Mouse (Mus musculus) C2C12 (cell line): Measurements from ENCODE around the gene Cdc7. TPM values are rescaled to one million over a fixed set of nuclear protein-coding genes. Genes with fewer than 3 reads are reported as not detected.

Experiments
- H3K27me3 ChIP-seq: one replicate; pipeline ENCODE4 v1.6.1; 2011; ENCODE audit not compliant: control insufficient read depth, insufficient read depth, insufficient read length
- H3K36me3 ChIP-seq: one replicate; pipeline ENCODE4 v1.6.1; 2011; ENCODE audit not compliant: control insufficient read depth, insufficient read depth
- H3K4me3 ChIP-seq: one replicate; pipeline ENCODE4 v1.5.1; 2011; ENCODE audit warnings: mild to moderate bottlenecking, control low read depth; ENCODE audit not compliant: poor library complexity, insufficient read depth, severe bottlenecking
- H3K79me2 ChIP-seq: one replicate; pipeline ENCODE4 v1.6.1; 2011; ENCODE audit not compliant: control insufficient read depth, insufficient read depth
- H3K79me3 ChIP-seq: one replicate; pipeline ENCODE4 v1.6.1; 2011; ENCODE audit warnings: low read depth, control low read depth
- H3ac ChIP-seq: one replicate; pipeline ENCODE3; 2011; ENCODE audit warnings: low read depth; ENCODE audit not compliant: control insufficient read depth, insufficient read length
- CEBPB ChIP-seq: IDR thresholded peaks from one replicate; pipeline ENCODE4 v1.6.1; 2011; ENCODE audit warnings: low read depth, mild to moderate bottlenecking, control low read depth, moderate library complexity
- CTCF ChIP-seq: IDR thresholded peaks from one replicate; pipeline ENCODE4 v1.5.1; 2011; ENCODE audit not compliant: control insufficient read depth, insufficient read depth, insufficient read length
- FOSL1 ChIP-seq: IDR thresholded peaks from one replicate; pipeline ENCODE4 v1.8.0; 2011; ENCODE audit warnings: mild to moderate bottlenecking, low read length; ENCODE audit not compliant: poor library complexity, insufficient read depth, severe bottlenecking
- MAX ChIP-seq: IDR thresholded peaks from one replicate; pipeline ENCODE4 v1.6.1; 2011; ENCODE audit warnings: mild to moderate bottlenecking, control low read depth
- MYOD1 ChIP-seq: IDR thresholded peaks from one replicate; pipeline ENCODE4 v1.6.1; 2011; ENCODE audit warnings: low read depth; ENCODE audit not compliant: control insufficient read depth, insufficient read length
- MYOG ChIP-seq: IDR thresholded peaks from one replicate; pipeline ENCODE4 v1.6.1; 2011; ENCODE audit not compliant: control insufficient read depth, insufficient read length; ENCODE audit errors: extremely low read depth
- USF1 ChIP-seq: IDR thresholded peaks from one replicate; pipeline ENCODE4 v1.6.1; 2011; ENCODE audit warnings: low read depth, mild to moderate bottlenecking, control low read depth, moderate library complexity
- polyA plus RNA-seq: library from polyadenylated mRNA; unstranded; fragments of >200 nt; fragmentation: generic; extraction: Trizol; gene quantifications from one replicate; pipeline ENCODE4 v1.2.1, GENCODE M21; 2012; ENCODE audit warnings: missing spikeins

Gene Cdc7
- polyA plus RNA-seq, 1 experiment: 5.5 TPM

DNA sequence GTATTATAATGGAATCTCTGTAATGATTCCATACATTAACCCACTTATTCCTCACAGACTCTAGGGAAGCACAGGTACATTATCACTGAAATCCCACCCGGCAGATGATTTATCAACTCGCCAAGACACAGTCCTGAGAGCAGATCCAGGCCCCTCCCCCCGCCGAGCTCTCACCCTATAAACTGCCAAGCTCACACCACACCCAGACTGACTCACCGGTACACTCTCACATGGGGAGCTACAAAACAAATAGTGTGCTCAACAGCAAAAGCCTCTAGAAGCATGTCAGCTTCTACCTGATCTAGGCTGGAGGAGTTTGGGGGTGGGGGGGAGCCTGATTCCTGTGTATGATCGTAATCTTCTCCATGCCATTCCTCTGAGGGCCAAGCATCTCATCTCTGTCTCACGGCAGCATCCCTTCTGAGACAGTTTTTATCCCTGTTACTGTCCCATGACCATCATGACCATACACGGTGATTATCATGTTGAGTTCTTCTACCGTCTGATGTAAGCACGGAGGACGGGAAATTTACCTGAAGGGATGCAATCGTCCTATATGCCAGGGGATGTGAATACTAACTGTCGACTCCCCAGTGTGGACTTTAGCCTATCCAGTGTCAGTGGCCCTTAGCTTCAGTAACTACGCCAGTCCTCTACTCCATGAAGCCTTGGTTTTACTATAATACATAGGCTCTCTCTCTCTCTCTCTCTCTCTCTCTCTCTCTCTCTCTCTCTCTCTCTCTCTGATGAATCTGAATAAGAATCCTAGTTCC is 57.4 kb downstream of the Cdc7 start:
- H3K4me3 ChIP-seq: no peak overlapping the region
- TF ChIP-seq CTCF: no peak
- no peak for TF ChIP-seq MYOG

DNA sequence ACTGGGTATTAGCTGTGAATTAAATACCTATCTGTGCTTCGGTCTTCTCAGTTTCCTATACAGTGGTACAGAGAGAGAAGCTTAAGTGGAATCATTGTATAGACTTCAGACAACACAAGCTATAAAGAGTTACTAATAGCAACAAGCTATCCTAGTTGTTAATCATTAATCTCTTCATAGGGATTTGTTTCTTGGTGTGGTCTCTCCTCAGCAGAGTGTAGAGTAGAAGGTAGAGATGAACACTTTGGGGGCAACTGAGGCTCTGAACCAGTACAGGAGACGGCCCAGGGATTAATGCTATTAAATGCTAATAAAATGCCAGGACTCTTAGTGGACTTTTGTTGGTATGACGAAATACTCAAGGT is 57.9 kb downstream of the Cdc7 start:
- H3K36me3 ChIP-seq: no peaks in the 10 kb centered on the region
- H3K79me2 ChIP-seq: no peaks in the 10 kb centered on the region
- no peak overlapping the region for H3K4me3 ChIP-seq
- no peak overlapping the region for H3ac ChIP-seq
- H3K27me3 ChIP-seq: no peaks in the 10 kb centered on the region
- H3K79me3 ChIP-seq: no peaks in the 10 kb centered on the region
- TF ChIP-seq FOSL1 (no peak), MYOG (no peak), CEBPB (no peak), MAX (no peak), USF1 (no peak), MYOD1 (no peak), CTCF (no peak)

More for the DNA sequence above, 57.4 kb downstream of the Cdc7 start:
- H3K27me3 ChIP-seq: no peaks in the 10 kb centered on the region
- H3K79me3 ChIP-seq: no peaks in the 10 kb centered on the region
- no peak overlapping the region for H3ac ChIP-seq
- H3K79me2 ChIP-seq: no peaks in the 10 kb centered on the region
- no peaks in the 10 kb centered on the region for H3K36me3 ChIP-seq

DNA sequence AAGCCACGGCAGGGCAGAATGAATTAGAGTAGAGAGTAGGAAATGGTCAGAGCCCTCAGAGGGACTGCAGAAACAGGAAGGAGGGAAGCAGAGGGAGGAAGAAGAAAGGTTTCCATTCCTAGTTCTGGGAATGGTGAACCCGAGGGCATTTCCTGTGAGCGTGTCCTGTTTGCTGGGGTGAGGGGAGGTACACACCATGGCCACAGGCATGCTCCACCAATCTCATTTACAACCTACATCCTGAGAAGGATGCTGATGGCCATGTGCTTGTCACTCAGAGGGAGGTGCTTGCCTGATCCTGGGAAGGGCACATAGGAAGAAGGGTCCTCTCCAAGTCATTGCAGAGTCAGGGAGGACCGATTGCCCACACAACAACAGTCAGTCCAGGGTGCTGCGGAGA is 59.8 kb downstream of the Cdc7 start:
- TF ChIP-seq CEBPB (no peak), USF1 (no peak), FOSL1 (no peak), MYOD1 (no peak), MYOG (no peak), MAX (no peak), CTCF (no peak)
- H3K79me2 ChIP-seq: no peaks in the 10 kb centered on the region
- H3ac ChIP-seq: no peak overlapping the region
- H3K79me3 ChIP-seq: no peaks in the 10 kb centered on the region
- no peaks in the 10 kb centered on the region for H3K36me3 ChIP-seq
- H3K4me3 ChIP-seq: no peak overlapping the region
- H3K27me3 ChIP-seq: no peaks in the 10 kb centered on the region

DNA sequence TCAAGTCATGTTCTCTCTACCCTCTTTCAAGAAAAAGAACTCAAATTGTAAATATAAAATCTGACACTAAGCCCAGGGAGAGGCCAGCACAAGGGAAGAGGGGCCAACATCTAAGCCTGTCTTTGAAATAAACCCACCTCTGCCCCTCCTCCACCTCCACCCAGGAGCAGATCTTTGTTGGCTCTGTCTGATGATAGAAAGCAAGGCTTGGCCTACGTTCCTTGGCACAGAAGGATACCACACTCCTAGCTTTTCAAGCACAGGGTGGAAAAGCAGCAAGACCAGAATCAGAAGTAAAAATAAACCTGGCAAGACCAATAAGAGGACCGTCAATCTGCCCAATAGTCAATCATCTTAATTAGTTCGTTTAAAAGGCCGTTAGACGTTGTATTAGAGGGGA is 61.2 kb downstream of the Cdc7 start:
- Histone ChIP-seq H3K27me3 (no peaks in the 10 kb centered on the region), H3K36me3 (no peaks in the 10 kb centered on the region), H3K79me3 (no peaks in the 10 kb centered on the region), H3ac (no peak overlapping the region), H3K79me2 (no peaks in the 10 kb centered on the region), H3K4me3 (no peak overlapping the region)
- no peak for TF ChIP-seq CEBPB
- TF ChIP-seq MAX: no peak
- no peak for TF ChIP-seq MYOD1
- no peak for TF ChIP-seq MYOG
- no peak for TF ChIP-seq USF1
- TF ChIP-seq FOSL1: no peak
- TF ChIP-seq CTCF: no peak

DNA sequence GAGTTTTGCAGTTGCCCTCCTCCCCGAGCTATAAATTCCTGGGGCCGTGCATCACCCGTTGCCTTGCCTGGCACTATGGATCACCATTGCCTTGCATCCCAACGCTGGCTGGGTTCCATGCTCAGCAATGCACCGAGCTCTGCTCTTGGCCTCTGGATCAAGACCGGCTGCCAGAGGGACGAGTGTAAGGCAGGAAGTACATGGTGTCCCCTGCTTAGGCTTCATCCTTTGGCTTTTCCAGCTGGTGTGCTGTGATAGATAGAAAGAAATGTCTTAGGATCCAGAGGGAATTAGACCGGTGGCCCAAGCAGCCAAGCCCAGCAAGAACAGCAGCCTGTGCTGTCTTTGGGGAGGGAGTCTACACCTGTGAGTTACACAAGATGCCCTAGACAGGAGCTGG is 61.7 kb downstream of the Cdc7 start:
- Histone ChIP-seq H3K79me3 (no peaks in the 10 kb centered on the region), H3K79me2 (no peaks in the 10 kb centered on the region), H3K27me3 (no peaks in the 10 kb centered on the region), H3ac (no peak overlapping the region), H3K4me3 (no peak overlapping the region), H3K36me3 (no peaks in the 10 kb centered on the region)
- TF ChIP-seq MAX: no peak
- TF ChIP-seq CTCF: no peak
- no peak for TF ChIP-seq USF1
- TF ChIP-seq MYOD1: no peak
- no peak for TF ChIP-seq MYOG
- TF ChIP-seq CEBPB: no peak
- no peak for TF ChIP-seq FOSL1

DNA sequence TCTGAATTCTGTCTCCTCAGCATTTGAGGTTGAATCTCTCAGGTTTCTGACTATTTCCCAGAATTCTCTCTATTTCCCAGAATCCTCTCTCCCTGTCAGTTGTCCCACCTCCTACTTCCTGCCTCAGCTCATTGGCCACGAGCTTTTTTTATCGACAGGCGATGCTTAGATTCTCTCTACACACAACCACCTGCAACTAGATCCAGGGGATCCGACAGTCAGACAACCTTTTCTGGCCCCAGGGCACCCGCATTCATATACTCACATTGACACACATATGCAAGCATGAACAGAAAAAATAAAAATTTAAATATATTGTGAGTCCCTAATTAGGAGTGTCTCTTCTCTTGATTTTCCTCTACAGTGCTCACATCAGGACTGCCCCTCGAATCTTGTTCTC is 63.5 kb downstream of the Cdc7 start:
- H3K36me3 ChIP-seq: no peaks in the 10 kb centered on the region
- no peaks in the 10 kb centered on the region for H3K79me3 ChIP-seq
- TF ChIP-seq FOSL1: no peak
- TF ChIP-seq MYOD1: no peak
- no peak for TF ChIP-seq USF1
- no peak for TF ChIP-seq CTCF
- TF ChIP-seq MYOG: no peak
- no peak for TF ChIP-seq MAX
- TF ChIP-seq CEBPB: no peak
- no peak overlapping the region for H3ac ChIP-seq
- no peak overlapping the region for H3K4me3 ChIP-seq
- no peaks in the 10 kb centered on the region for H3K27me3 ChIP-seq
- no peaks in the 10 kb centered on the region for H3K79me2 ChIP-seq
